Mouse (Mus musculus): Measurements from ENCODE around the gene T. TPM values are rescaled to one million over a fixed set of nuclear protein-coding genes. Genes with fewer than 3 reads are reported as not detected.
A peak's percentile ranks its signal among the peaks of the same experiment; 100 is the strongest.

Gene T
- polyA plus RNA-seq, 1 experiment from 2014 or later, result not detected

GRCm38 (mm10) chr17:8456856-8457460, 22.7 kb downstream of the T start:
- peak; percentile 8 for DNase-seq (ENCODE audit: low spot score)
- TF ChIP-seq CTCF (IDR thresholded peaks at IDR 0.05; ENCODE audit: low read depth), result no peak
- no peak for TF ChIP-seq EP300 (optimal IDR thresholded peaks at IDR 0.05)
- H3K4me3 ChIP-seq (ENCODE audit: low read depth, low read length), result no peak overlapping the region
- no peak overlapping the region for H3K9ac ChIP-seq (ENCODE audit: low read length)
- no peaks in the 10 kb centered on the region for H3K27me3 ChIP-seq (ENCODE audit: control insufficient read depth, insufficient read depth, low read length)
- WGBS, result 36% methylated on average over 9 of the region's 9 CpGs
- H3K4me2 ChIP-seq (replicated peaks; ENCODE audit: low read depth), result no peak overlapping the region
- ATAC-seq (ENCODE audit: low FRiP score, low TSS enrichment), result no peak
- H3K36me3 ChIP-seq (ENCODE audit: control insufficient read depth, insufficient read depth, low read length), result no peaks in the 10 kb centered on the region
- H3K27ac ChIP-seq (replicated peaks), result no peak overlapping the region
- H3K9me3 ChIP-seq (ENCODE audit: control insufficient read depth, low read length), result no peaks in the 10 kb centered on the region
- H3K4me1 ChIP-seq (replicated peaks; ENCODE audit: control insufficient read depth, insufficient read depth), result no peaks in the 10 kb centered on the region

- 10% methylated on average over 4 of the region's 4 CpGs for WGBS
- no peak for ATAC-seq (ENCODE audit: low FRiP score, low TSS enrichment)
- Histone ChIP-seq H3K4me1 (replicated peaks; ENCODE audit: control insufficient read depth, insufficient read depth) (no peaks in the 10 kb centered on the region), H3K27me3 (ENCODE audit: control insufficient read depth, insufficient read depth, low read length) (no peaks in the 10 kb centered on the region), H3K4me2 (replicated peaks; ENCODE audit: low read depth) (no peak overlapping the region), H3K27ac (replicated peaks) (no peak overlapping the region), H3K9ac (ENCODE audit: low read length) (no peak overlapping the region), H3K36me3 (ENCODE audit: control insufficient read depth, insufficient read depth, low read length) (no peaks in the 10 kb centered on the region), H3K4me3 (ENCODE audit: low read depth, low read length) (no peak overlapping the region), H3K9me3 (ENCODE audit: control insufficient read depth, low read length) (no peaks in the 10 kb centered on the region)
- TF ChIP-seq CTCF (IDR thresholded peaks at IDR 0.05; ENCODE audit: low read depth), result peak; percentile 83
- TF ChIP-seq EP300 (optimal IDR thresholded peaks at IDR 0.05), result no peak
- peak; percentile 70 for DNase-seq (ENCODE audit: low spot score)
Observed at GRCm38 (mm10) chr17:8461568-8461967, 27.3 kb downstream of the T start.

GRCm38 (mm10) chr17:8463482-8464128, 29.4 kb downstream of the T start:
- no peaks in the 10 kb centered on the region for H3K27me3 ChIP-seq (ENCODE audit: control insufficient read depth, insufficient read depth, low read length)
- DNase-seq (ENCODE audit: low spot score) (peak; percentile 66), ATAC-seq (ENCODE audit: low FRiP score, low TSS enrichment) (peak; percentile 73; the same call in 1 of the 2 replicates)
- no peak overlapping the region for H3K9ac ChIP-seq (ENCODE audit: low read length)
- peak; percentile 92 for TF ChIP-seq CTCF (IDR thresholded peaks at IDR 0.05; ENCODE audit: low read depth)
- TF ChIP-seq EP300 (optimal IDR thresholded peaks at IDR 0.05), result no peak
- H3K9me3 ChIP-seq (ENCODE audit: control insufficient read depth, low read length), result no peaks in the 10 kb centered on the region
- no peak overlapping the region for H3K4me2 ChIP-seq (replicated peaks; ENCODE audit: low read depth)
- H3K4me1 ChIP-seq (replicated peaks; ENCODE audit: control insufficient read depth, insufficient read depth), result no peaks in the 10 kb centered on the region
- no peak overlapping the region for H3K4me3 ChIP-seq (ENCODE audit: low read depth, low read length)
- WGBS, result 22% methylated on average over 9 of the region's 9 CpGs
- H3K27ac ChIP-seq (replicated peaks), result no peak overlapping the region
- H3K36me3 ChIP-seq (ENCODE audit: control insufficient read depth, insufficient read depth, low read length), result no peaks in the 10 kb centered on the region

GRCm38 (mm10) chr17:8467771-8468170, 33.5 kb downstream of the T start:
- no peaks in the 10 kb centered on the region for H3K27me3 ChIP-seq (ENCODE audit: control insufficient read depth, insufficient read depth, low read length)
- no peaks in the 10 kb centered on the region for H3K36me3 ChIP-seq (ENCODE audit: control insufficient read depth, insufficient read depth, low read length)
- no peaks in the 10 kb centered on the region for H3K4me1 ChIP-seq (replicated peaks; ENCODE audit: control insufficient read depth, insufficient read depth)
- no peak overlapping the region for H3K4me3 ChIP-seq (ENCODE audit: low read depth, low read length)
- H3K9me3 ChIP-seq (ENCODE audit: control insufficient read depth, low read length), result no peaks in the 10 kb centered on the region
- no peak for ATAC-seq (ENCODE audit: low FRiP score, low TSS enrichment)
- H3K27ac ChIP-seq (replicated peaks), result no peak overlapping the region
- H3K9ac ChIP-seq (ENCODE audit: low read length), result no peak overlapping the region
- no peak overlapping the region for H3K4me2 ChIP-seq (replicated peaks; ENCODE audit: low read depth)
- TF ChIP-seq CTCF (IDR thresholded peaks at IDR 0.05; ENCODE audit: low read depth), result no peak
- TF ChIP-seq EP300 (optimal IDR thresholded peaks at IDR 0.05), result no peak
- WGBS, result 83% methylated on average over 3 of the region's 3 CpGs
- DNase-seq (ENCODE audit: low spot score), result no peak

GRCm38 (mm10) chr17:8468716-8469344, 34.6 kb downstream of the T start:
- ATAC-seq (ENCODE audit: low FRiP score, low TSS enrichment) (peak; percentile 71; the same call in 1 of the 2 replicates), DNase-seq (ENCODE audit: low spot score) (peak; percentile 77)
- H3K4me3 ChIP-seq (ENCODE audit: low read depth, low read length), result no peak overlapping the region
- H3K36me3 ChIP-seq (ENCODE audit: control insufficient read depth, insufficient read depth, low read length), result no peaks in the 10 kb centered on the region
- no peaks in the 10 kb centered on the region for H3K9me3 ChIP-seq (ENCODE audit: control insufficient read depth, low read length)
- no peak overlapping the region for H3K4me2 ChIP-seq (replicated peaks; ENCODE audit: low read depth)
- H3K27ac ChIP-seq (replicated peaks), result no peak overlapping the region
- H3K4me1 ChIP-seq (replicated peaks; ENCODE audit: control insufficient read depth, insufficient read depth), result no peaks in the 10 kb centered on the region
- TF ChIP-seq CTCF (IDR thresholded peaks at IDR 0.05; ENCODE audit: low read depth) (peak; percentile 95), EP300 (optimal IDR thresholded peaks at IDR 0.05) (no peak)
- no peak overlapping the region for H3K9ac ChIP-seq (ENCODE audit: low read length)
- WGBS, result 18% methylated on average over 19 of the region's 19 CpGs
- H3K27me3 ChIP-seq (ENCODE audit: control insufficient read depth, insufficient read depth, low read length), result no peaks in the 10 kb centered on the region

GRCm38 (mm10) chr17:8478554-8478953, 44.3 kb downstream of the T start:
- Histone ChIP-seq H3K27me3 (ENCODE audit: control insufficient read depth, insufficient read depth, low read length) (no peaks in the 10 kb centered on the region), H3K4me2 (replicated peaks; ENCODE audit: low read depth) (no peak overlapping the region), H3K4me1 (replicated peaks; ENCODE audit: control insufficient read depth, insufficient read depth) (no peaks in the 10 kb centered on the region), H3K4me3 (ENCODE audit: low read depth, low read length) (no peak overlapping the region), H3K36me3 (ENCODE audit: control insufficient read depth, insufficient read depth, low read length) (no peaks in the 10 kb centered on the region), H3K27ac (replicated peaks) (no peak overlapping the region), H3K9me3 (ENCODE audit: control insufficient read depth, low read length) (no peaks in the 10 kb centered on the region), H3K9ac (ENCODE audit: low read length) (no peak overlapping the region)
- DNase-seq (ENCODE audit: low spot score) (no peak), ATAC-seq (ENCODE audit: low FRiP score, low TSS enrichment) (no peak)
- no peak for TF ChIP-seq EP300 (optimal IDR thresholded peaks at IDR 0.05)
- WGBS, result 72% methylated on average over 3 of the region's 3 CpGs

All from stomach, postnatal 0 days (tissue).